Mouse (Mus musculus) limb, embryonic 13.5 days (tissue): ENCODE measurements around the gene Limk2. TPM values are rescaled to one million over a fixed set of nuclear protein-coding genes. Genes with fewer than 3 reads are reported as not detected.

Experiments used
- ATAC-seq: fragments of 200-750 bp; cut with Nextera tagmentation; 2 replicates; pipeline ENCODE4 v1.8.0; 2017; ENCODE audit warnings: low read depth, moderate number of reproducible peaks, moderate TSS enrichment; ENCODE audit not compliant: low FRiP score
- H3K27ac ChIP-seq: fragments of 300-500 bp; sonication (generic); 2 replicates; pipeline ENCODE4 v1.5.1; 2015; ENCODE audit warnings: inconsistent platforms, mild to moderate bottlenecking, moderate library complexity
- H3K27me3 ChIP-seq: fragments of 300-500 bp; sonication (generic); 2 replicates; pipeline ENCODE4 v1.6.1; 2015; ENCODE audit warnings: mild to moderate bottlenecking, inconsistent platforms
- H3K36me3 ChIP-seq: fragments of 300-500 bp; sonication (generic); 2 replicates; pipeline ENCODE4 v1.6.1; 2015; ENCODE audit warnings: inconsistent platforms, mild to moderate bottlenecking, moderate library complexity
- H3K4me1 ChIP-seq: fragments of 300-500 bp; sonication (generic); 2 replicates; pipeline ENCODE4 v1.6.1; 2015; ENCODE audit warnings: inconsistent platforms
- H3K4me2 ChIP-seq: fragments of 300-500 bp; sonication (generic); replicated peaks from 2 replicates; pipeline ENCODE4 v1.6.1; 2015; ENCODE audit warnings: inconsistent platforms, mild to moderate bottlenecking, moderate library complexity
- H3K4me3 ChIP-seq: fragments of 300-500 bp; sonication (generic); 2 replicates; pipeline ENCODE4 v1.5.1; 2015; ENCODE audit warnings: moderate library complexity, mild to moderate bottlenecking, inconsistent platforms
- H3K9ac ChIP-seq: fragments of 300-500 bp; sonication (generic); 2 replicates; pipeline ENCODE4 v1.6.1; 2015; ENCODE audit warnings: mild to moderate bottlenecking, inconsistent platforms
- H3K9me3 ChIP-seq: fragments of 300-500 bp; sonication (generic); 2 replicates; pipeline ENCODE4 v1.6.1; 2016; ENCODE audit warnings: inconsistent platforms
- WGBS: fragments of 180-500 bp; shearing (Covaris S2); methylation state at CpG from one replicate; pipeline ENCODE4 v1.1.7; 2015; 5-methylcytosine and 5-hydroxymethylcytosine counted together
- polyA plus RNA-seq: library from polyadenylated mRNA; unstranded; fragments of >200 nt; fragmentation: Nextera tagmentation; extraction: Ambion mirVana; gene quantifications from 2 replicates; pipeline ENCODE4 v1.2.1, GENCODE M21; 2015

Gene Limk2
- polyA plus RNA-seq, result 58.3 and 61.2 TPM in 2 replicates

DNA sequence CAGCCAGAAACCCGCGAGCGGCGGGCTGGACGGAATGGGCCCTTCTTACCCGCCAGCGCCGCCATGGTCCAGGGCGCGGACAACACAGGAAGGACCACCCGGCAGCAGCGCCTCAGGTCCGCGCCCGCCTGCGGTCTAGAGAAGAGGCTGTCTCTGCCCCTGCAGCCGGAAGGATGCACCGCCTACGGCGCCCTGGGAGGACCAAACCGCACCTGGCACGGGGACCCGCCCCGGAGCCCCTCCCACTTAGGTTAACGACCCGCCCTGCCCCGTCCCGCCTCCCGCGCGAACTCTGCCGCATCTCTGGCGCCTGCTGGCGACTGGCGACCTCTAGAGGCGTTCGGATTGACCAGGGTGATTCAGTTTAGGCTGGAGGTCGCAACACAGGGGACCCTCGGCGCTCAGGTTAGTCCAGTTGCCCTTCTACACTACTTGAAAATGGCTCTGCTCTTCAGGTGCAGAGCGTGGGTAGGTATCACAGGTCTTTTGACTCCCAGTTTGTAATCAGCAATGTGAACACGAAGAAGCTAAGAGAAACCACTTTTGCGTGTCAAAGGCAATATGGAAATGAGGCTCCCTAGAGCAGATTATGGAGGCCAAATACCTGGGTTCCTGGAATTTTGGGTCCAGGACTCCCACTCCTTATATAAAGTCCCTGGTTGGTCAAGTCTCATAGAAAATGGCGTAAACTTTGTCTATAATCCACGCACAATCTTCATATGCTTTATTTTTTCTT, at the start of gene Limk2:
Gene Limk2, minus strand, starts transcription at position 193 of the 736 bp plus-strand sequence.
- peaks cover 12% of the 10 kb centered on the region for H3K4me1 ChIP-seq
- peak within 1 kb of the TSS; percentile 39; the same call in 1 of the 2 replicates for H3K27ac ChIP-seq
- H3K27me3 ChIP-seq, result no peaks in the 10 kb centered on the region
- H3K36me3 ChIP-seq, result peaks cover 5% of the 10 kb centered on the region
- no peaks in the 10 kb centered on the region for H3K9me3 ChIP-seq
- peak; percentile 91 for ATAC-seq
- peak within 1 kb of the TSS; percentile 77 for H3K9ac ChIP-seq
- peak within 1 kb of the TSS; percentile 86 for H3K4me2 ChIP-seq
- WGBS, result 3% methylated on average over 45 of the region's 45 CpGs
- peak within 1 kb of the TSS; percentile 77 for H3K4me3 ChIP-seq

- H3K27ac ChIP-seq, result no peak overlapping the region
- peaks cover 3% of the 10 kb centered on the region for H3K4me1 ChIP-seq
- H3K4me2 ChIP-seq, result no peak overlapping the region
- no peaks in the 10 kb centered on the region for H3K9me3 ChIP-seq
- 83% methylated on average over 8 of the region's 13 CpGs for WGBS
- peaks cover 17% of the 10 kb centered on the region for H3K36me3 ChIP-seq
- no peaks in the 10 kb centered on the region for H3K27me3 ChIP-seq
- H3K4me3 ChIP-seq, result no peak overlapping the region
- ATAC-seq, result no peak
- no peak overlapping the region for H3K9ac ChIP-seq
Measured at GRCm38 (mm10) chr11:3458428-3459104, 49.6 kb upstream of the Limk2 start.

- no peak overlapping the region for H3K9ac ChIP-seq
- H3K9me3 ChIP-seq, result no peaks in the 10 kb centered on the region
- H3K27ac ChIP-seq, result no peak overlapping the region
- H3K36me3 ChIP-seq, result peaks cover 17% of the 10 kb centered on the region
- no peak overlapping the region for H3K4me2 ChIP-seq
- no peaks in the 10 kb centered on the region for H3K27me3 ChIP-seq
- no peak overlapping the region for H3K4me3 ChIP-seq
- H3K4me1 ChIP-seq, result peaks cover 8% of the 10 kb centered on the region
- 30% methylated on average over 1 of the region's 1 CpGs for WGBS
- ATAC-seq, result no peak
Measured at GRCm38 (mm10) chr11:3456354-3456753, 47.4 kb upstream of the Limk2 start.

GRCm38 (mm10) chr11:3454506-3454905, 45.5 kb upstream of the Limk2 start:
- Histone ChIP-seq H3K27me3 (no peaks in the 10 kb centered on the region), H3K4me3 (no peak overlapping the region), H3K9me3 (no peaks in the 10 kb centered on the region), H3K4me2 (no peak overlapping the region), H3K9ac (no peak overlapping the region), H3K36me3 (peaks cover 17% of the 10 kb centered on the region), H3K4me1 (peaks cover 17% of the 10 kb centered on the region), H3K27ac (no peak overlapping the region)
- ATAC-seq, result no peak
- 96% methylated on average over 3 of the region's 3 CpGs for WGBS

GRCm38 (mm10) chr11:3453467-3453866, 44.5 kb upstream of the Limk2 start:
- Histone ChIP-seq H3K27ac (no peak overlapping the region), H3K4me2 (peak overlapping the region; percentile 93), H3K36me3 (peaks cover 17% of the 10 kb centered on the region), H3K27me3 (no peaks in the 10 kb centered on the region), H3K9ac (0 out of 2 replicates have a peak overlapping the region, but pooled peaks have one; percentile 19), H3K9me3 (no peaks in the 10 kb centered on the region), H3K4me3 (peak overlapping the region; percentile 92), H3K4me1 (peaks cover 17% of the 10 kb centered on the region)
- ATAC-seq, result no peak
- 77% methylated on average over 6 of the region's 6 CpGs for WGBS

- Histone ChIP-seq H3K36me3 (peaks cover 17% of the 10 kb centered on the region), H3K4me2 (peak overlapping the region; percentile 93), H3K4me3 (peak overlapping the region; percentile 92), H3K9me3 (no peaks in the 10 kb centered on the region), H3K4me1 (peaks cover 17% of the 10 kb centered on the region), H3K27ac (peak overlapping the region; percentile 89), H3K9ac (peak overlapping the region; percentile 74), H3K27me3 (no peaks in the 10 kb centered on the region)
- 0% methylated on average over 9 of the region's 9 CpGs for WGBS
- ATAC-seq, result peak; percentile 58
Measured at GRCm38 (mm10) chr11:3452769-3453168, 43.8 kb upstream of the Limk2 start.

- Histone ChIP-seq H3K9me3 (no peaks in the 10 kb centered on the region), H3K4me3 (peak within 1 kb of the TSS; percentile 92), H3K27ac (peak within 1 kb of the TSS; percentile 89), H3K9ac (peak within 1 kb of the TSS; percentile 86), H3K36me3 (peaks cover 17% of the 10 kb centered on the region), H3K4me1 (peaks cover 17% of the 10 kb centered on the region), H3K4me2 (peak within 1 kb of the TSS; percentile 93), H3K27me3 (no peaks in the 10 kb centered on the region)
- WGBS, result under 1% methylated on average over 45 of the region's 45 CpGs
- peak; percentile 96 for ATAC-seq
Measured at GRCm38 (mm10) chr11:3452167-3452639, 43.2 kb upstream of the Limk2 start, which contains the start of gene Rnf185. Gene Rnf185 (minus strand): TSS chr11:3452363.

DNA sequence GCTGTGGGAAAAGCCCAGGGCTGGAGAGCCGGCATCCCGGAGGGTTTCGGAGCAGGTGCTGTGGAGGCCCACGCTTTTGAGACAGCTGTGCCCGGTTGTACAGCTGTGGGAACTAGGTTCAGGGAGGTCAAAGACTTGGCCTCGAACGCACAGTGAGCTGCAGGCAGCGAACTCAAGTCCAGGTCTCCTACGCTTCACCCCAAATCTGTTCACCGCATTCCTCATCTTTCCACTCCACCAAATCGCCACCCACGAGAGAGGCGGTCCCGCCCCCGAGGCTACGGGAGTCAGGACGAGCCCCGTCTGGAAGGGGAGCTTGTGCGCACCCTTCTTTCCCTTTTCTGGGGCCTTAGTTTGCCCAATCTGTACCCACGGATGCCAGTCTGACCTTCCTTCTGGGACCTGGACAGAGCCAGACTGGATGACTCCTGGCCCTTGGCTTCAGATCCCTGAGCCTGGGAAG, 42.7 kb upstream of the Limk2 start:
- peak; percentile 45 for ATAC-seq
- Histone ChIP-seq H3K9ac (peak overlapping the region; percentile 86), H3K4me1 (peaks cover 17% of the 10 kb centered on the region), H3K9me3 (no peaks in the 10 kb centered on the region), H3K4me2 (peak overlapping the region; percentile 93), H3K27me3 (no peaks in the 10 kb centered on the region), H3K4me3 (peak overlapping the region; percentile 92), H3K36me3 (peaks cover 17% of the 10 kb centered on the region), H3K27ac (peak overlapping the region; percentile 89)
- WGBS, result under 1% methylated on average over 20 of the region's 20 CpGs

DNA sequence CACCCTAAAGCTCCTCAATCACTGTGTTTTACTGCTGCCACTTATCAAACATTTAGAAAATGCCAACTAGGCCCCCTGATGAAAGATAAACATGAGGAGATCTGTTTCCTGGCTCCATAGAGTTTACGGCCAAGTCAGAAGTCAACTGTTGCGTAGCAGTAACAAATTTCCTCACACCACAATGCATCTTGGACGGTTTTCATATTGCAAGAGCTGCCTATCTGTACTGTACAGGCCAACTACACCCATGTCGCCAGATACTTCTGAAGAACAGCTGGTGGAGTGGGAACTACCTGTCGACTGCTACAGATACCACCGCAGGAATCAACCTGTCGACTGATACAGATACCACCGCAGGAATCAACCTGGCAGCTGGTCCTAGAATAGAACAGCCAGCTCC, 35.9 kb upstream of the Limk2 start:
- 87% methylated on average over 8 of the region's 8 CpGs for WGBS
- Histone ChIP-seq H3K9me3 (no peaks in the 10 kb centered on the region), H3K27ac (no peak overlapping the region), H3K27me3 (no peaks in the 10 kb centered on the region), H3K36me3 (no peaks in the 10 kb centered on the region), H3K4me3 (no peak overlapping the region), H3K4me2 (no peak overlapping the region), H3K9ac (no peak overlapping the region), H3K4me1 (no peaks in the 10 kb centered on the region)
- no peak for ATAC-seq

DNA sequence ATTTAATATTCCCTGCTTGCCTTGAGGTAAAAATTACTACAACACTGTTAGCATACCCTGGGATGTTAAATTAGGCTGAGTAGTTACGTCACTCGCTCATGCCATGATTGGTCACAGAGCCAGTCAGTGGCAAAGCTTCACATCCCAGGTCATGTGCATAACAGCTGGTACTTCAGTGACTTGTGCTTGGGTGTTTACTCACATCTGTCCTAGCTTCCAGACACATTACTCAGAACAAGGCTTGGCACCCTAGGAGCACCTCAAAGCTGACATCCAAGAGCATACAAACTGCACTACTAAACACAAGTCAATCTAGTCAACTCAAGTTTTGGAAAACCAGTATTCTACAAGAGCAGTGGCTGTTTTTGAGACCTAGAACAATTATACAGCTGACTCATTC, 34.1 kb upstream of the Limk2 start:
- Histone ChIP-seq H3K27ac (no peak overlapping the region), H3K36me3 (no peaks in the 10 kb centered on the region), H3K9ac (no peak overlapping the region), H3K27me3 (no peaks in the 10 kb centered on the region), H3K9me3 (no peaks in the 10 kb centered on the region), H3K4me3 (no peak overlapping the region), H3K4me1 (no peaks in the 10 kb centered on the region), H3K4me2 (no peak overlapping the region)
- 92% methylated on average over 2 of the region's 2 CpGs for WGBS
- no peak for ATAC-seq

- Histone ChIP-seq H3K4me2 (no peak overlapping the region), H3K27ac (no peak overlapping the region), H3K9me3 (no peaks in the 10 kb centered on the region), H3K4me3 (no peak overlapping the region), H3K9ac (no peak overlapping the region), H3K27me3 (no peaks in the 10 kb centered on the region), H3K4me1 (no peaks in the 10 kb centered on the region), H3K36me3 (no peaks in the 10 kb centered on the region)
- 63% methylated on average over 4 of the region's 4 CpGs for WGBS
- no peak for ATAC-seq
Measured at GRCm38 (mm10) chr11:3442677-3443076, 33.7 kb upstream of the Limk2 start.

DNA sequence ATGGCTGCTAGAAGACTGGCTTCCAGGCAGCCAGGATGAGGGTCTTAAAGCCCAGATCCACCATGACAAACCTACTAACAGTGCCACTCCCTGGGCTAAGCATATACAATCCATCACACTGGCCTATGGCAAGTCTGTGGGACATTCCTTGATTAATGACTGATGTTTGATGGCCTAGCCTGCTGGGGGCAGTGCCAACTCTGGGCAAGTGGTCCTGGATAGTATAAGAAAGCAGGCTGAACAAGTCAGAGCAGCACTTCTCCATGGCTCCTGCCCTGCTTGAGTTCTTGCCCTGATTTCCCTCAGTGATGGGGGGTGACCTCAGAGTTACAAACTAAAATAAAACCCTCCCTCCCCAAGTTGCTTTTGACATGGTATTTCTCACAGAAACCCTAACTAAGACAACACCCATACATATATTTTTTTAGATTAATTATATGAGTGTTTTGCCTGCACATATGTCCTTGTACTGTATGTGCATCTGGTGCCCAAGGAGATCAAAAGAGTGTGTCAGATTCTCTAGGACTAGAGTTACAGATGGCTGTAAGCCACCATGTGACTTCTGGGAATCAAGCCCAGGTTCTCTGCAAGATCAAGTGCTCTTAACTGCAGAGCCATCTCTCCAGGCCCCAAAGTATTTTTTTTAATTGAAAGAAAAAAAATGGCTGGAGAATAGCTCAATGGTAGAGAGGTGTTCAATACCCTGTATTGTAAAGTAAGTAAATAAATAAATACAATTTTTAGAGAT, 32.9 kb upstream of the Limk2 start:
- no peak overlapping the region for H3K9ac ChIP-seq
- ATAC-seq, result no peak
- H3K4me2 ChIP-seq, result no peak overlapping the region
- no peak overlapping the region for H3K27ac ChIP-seq
- H3K9me3 ChIP-seq, result no peaks in the 10 kb centered on the region
- no peaks in the 10 kb centered on the region for H3K27me3 ChIP-seq
- no peaks in the 10 kb centered on the region for H3K4me1 ChIP-seq
- H3K36me3 ChIP-seq, result no peaks in the 10 kb centered on the region
- H3K4me3 ChIP-seq, result no peak overlapping the region
